Mouse (Mus musculus): ENCODE measurements at regions not wholly inside any gene's neighbourhood (a gene's known extent, or its start where the extent isn't known, plus 50 kb on each side); places are given as distances from the start of the nearest gene placed in this dataset.
A peak's percentile ranks its signal among the peaks of the same experiment; 100 is the strongest.

DNA sequence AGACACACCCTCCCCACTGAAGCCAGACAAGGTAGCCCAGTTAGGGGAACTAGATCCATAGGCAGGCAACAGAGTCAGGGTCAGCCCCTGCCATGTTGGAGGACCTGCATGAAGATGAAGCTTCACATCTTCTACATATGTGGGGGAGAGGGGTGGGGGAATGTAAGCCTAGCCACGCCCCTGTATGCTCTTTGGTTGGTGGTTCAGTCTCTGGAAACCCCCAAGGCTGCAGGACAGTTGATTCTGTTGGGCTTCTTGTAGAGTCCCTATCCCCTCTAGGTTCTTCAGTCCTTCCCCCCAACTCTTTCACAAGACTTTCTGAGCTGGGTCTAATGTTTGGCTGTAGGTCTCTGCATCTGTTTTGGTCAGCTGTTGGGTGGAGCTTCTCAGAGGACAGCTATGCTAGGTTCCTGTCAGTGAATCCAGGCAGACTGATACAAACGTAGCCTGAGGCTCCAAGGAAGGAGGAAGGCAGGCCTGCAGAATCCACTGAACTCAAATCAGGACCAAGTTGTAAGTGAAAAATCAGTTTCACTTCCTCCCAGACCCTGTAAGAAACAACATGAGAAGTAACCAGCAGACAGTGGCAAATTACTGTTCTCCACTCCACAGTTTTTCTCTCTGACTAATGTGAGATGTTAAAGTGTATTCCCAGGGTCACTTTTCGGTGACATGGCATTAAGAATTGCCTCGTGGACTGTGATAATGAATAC lies 476.9 kb downstream of the Arl4a start:
- Histone ChIP-seq H3K36me3 (ENCODE audit: control insufficient read depth, insufficient read depth, low read length, poor library complexity, severe bottlenecking) (no peaks in the 10 kb centered on the region), H3K27me3 (ENCODE audit: control insufficient read depth, insufficient read depth, low read length, poor library complexity, severe bottlenecking) (no peaks in the 10 kb centered on the region)
- peak; percentile 3 for DNase-seq (ENCODE audit: low read depth, low spot score)

GRCm38 (mm10) chr12:39558491-39558890 lies 479.3 kb downstream of the Arl4a start:
- Histone ChIP-seq H3K36me3 (ENCODE audit: control insufficient read depth, insufficient read depth, low read length, poor library complexity, severe bottlenecking) (no peaks in the 10 kb centered on the region), H3K27me3 (ENCODE audit: control insufficient read depth, insufficient read depth, low read length, poor library complexity, severe bottlenecking) (no peaks in the 10 kb centered on the region)
- peak; percentile 47 for DNase-seq (ENCODE audit: low read depth, low spot score)

GRCm38 (mm10) chr12:39536326-39536725 lies 501.5 kb downstream of the Arl4a start:
- Histone ChIP-seq H3K36me3 (ENCODE audit: control insufficient read depth, insufficient read depth, low read length, poor library complexity, severe bottlenecking) (no peaks in the 10 kb centered on the region), H3K27me3 (ENCODE audit: control insufficient read depth, insufficient read depth, low read length, poor library complexity, severe bottlenecking) (no peaks in the 10 kb centered on the region)
- no peak for DNase-seq (ENCODE audit: low read depth, low spot score)

- Histone ChIP-seq H3K27me3 (ENCODE audit: control insufficient read depth, insufficient read depth, low read length, poor library complexity, severe bottlenecking) (no peaks in the 10 kb centered on the region), H3K36me3 (ENCODE audit: control insufficient read depth, insufficient read depth, low read length, poor library complexity, severe bottlenecking) (no peaks in the 10 kb centered on the region)
- DNase-seq (ENCODE audit: low read depth, low spot score): no peak
These were observed 509.7 kb downstream of the Arl4a start for GRCm38 (mm10) chr12:39528121-39528520.

GRCm38 (mm10) chr12:39527216-39527600 lies 510.6 kb downstream of the Arl4a start:
- Histone ChIP-seq H3K36me3 (ENCODE audit: control insufficient read depth, insufficient read depth, low read length, poor library complexity, severe bottlenecking) (no peaks in the 10 kb centered on the region), H3K27me3 (ENCODE audit: control insufficient read depth, insufficient read depth, low read length, poor library complexity, severe bottlenecking) (no peaks in the 10 kb centered on the region)
- no peak for DNase-seq (ENCODE audit: low read depth, low spot score)

DNA sequence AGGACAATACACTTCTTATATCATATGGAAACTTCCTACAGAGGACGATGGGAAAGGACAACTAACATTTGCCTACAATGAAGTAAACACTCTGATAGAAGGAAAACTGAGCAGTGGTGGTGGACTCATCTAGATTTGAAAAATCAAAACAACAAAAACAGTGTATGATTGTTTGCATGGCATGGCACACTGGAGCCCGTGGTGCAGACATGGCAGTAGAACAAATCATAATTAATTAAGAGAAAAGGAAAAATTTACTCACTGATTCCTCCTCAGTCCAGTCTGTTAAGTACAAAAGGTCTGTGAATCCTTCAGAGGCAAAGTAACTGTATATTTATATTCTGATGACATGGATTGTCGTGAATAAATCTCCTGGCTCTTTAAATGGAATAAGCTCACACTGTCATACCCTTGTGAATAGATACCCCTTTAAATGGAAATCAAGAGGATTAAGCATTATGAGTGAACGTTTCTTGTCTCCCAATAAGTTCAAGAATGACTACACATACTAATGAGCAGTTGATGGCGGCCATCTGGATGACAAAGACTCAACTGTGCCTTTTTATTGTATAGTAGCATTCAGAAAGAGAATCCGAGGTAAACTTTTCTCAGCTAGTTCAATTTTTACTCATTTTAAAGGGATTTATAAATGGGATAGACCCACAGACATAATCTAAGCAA lies 511.1 kb downstream of the Arl4a start:
- DNase-seq (ENCODE audit: low read depth, low spot score): no peak
- no peaks in the 10 kb centered on the region for H3K27me3 ChIP-seq (ENCODE audit: control insufficient read depth, insufficient read depth, low read length, poor library complexity, severe bottlenecking)

GRCm38 (mm10) chr12:39515690-39516089 lies 522.1 kb downstream of the Arl4a start:
- no peak for DNase-seq (ENCODE audit: low read depth, low spot score)
- H3K36me3 ChIP-seq (ENCODE audit: control insufficient read depth, insufficient read depth, low read length, poor library complexity, severe bottlenecking): no peaks in the 10 kb centered on the region
- no peaks in the 10 kb centered on the region for H3K27me3 ChIP-seq (ENCODE audit: control insufficient read depth, insufficient read depth, low read length, poor library complexity, severe bottlenecking)

More for the DNA sequence above, 511.1 kb downstream of the Arl4a start:
- no peaks in the 10 kb centered on the region for H3K36me3 ChIP-seq (ENCODE audit: control insufficient read depth, insufficient read depth, low read length, poor library complexity, severe bottlenecking)

- Histone ChIP-seq H3K27me3 (ENCODE audit: control insufficient read depth, insufficient read depth, low read length, poor library complexity, severe bottlenecking) (no peaks in the 10 kb centered on the region), H3K36me3 (ENCODE audit: control insufficient read depth, insufficient read depth, low read length, poor library complexity, severe bottlenecking) (no peaks in the 10 kb centered on the region)
- no peak for DNase-seq (ENCODE audit: low read depth, low spot score)
These were observed 527.0 kb downstream of the Arl4a start for GRCm38 (mm10) chr12:39510855-39511254.

DNA sequence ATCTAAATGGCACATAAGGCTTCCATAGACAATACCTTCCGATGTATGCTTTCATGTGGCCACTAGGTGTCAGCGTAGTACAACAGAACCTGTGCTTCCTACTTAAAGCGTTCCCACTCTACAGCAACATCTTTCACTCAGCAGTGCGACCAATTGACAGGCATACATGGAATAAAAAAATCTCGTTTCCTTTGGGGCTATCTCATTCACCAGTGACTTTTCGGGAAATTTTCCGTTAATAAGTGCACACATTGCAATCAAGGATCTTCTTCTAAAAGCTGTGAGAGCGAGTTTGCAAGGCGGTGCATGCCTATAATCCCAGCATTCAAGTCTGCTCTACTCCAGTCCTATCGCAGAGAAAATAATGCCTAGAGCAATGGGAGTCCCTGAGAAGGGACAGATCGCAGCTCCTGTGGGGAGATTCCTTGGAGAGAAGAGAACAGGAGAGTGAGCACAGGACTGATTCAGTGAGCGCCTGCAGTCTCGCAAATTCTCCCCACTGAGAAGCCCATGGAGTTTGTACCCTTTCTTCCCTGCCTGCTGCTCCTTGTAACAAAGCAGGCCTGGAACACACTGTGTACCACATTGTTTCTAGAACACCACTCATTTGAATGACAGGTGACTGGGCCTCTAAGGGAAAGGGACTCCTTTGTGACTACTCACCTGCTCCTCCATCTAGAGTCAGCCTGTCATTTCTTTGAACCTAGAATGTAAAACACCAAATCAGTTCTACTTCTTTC lies 527.6 kb downstream of the Arl4a start:
- no peaks in the 10 kb centered on the region for H3K27me3 ChIP-seq (ENCODE audit: control insufficient read depth, insufficient read depth, low read length, poor library complexity, severe bottlenecking)
- peak; percentile 81 for DNase-seq (ENCODE audit: low read depth, low spot score)
- H3K36me3 ChIP-seq (ENCODE audit: control insufficient read depth, insufficient read depth, low read length, poor library complexity, severe bottlenecking): no peaks in the 10 kb centered on the region

GRCm38 (mm10) chr12:39496203-39496602 lies 541.6 kb downstream of the Arl4a start:
- DNase-seq (ENCODE audit: low read depth, low spot score): peak; percentile 36
- no peaks in the 10 kb centered on the region for H3K27me3 ChIP-seq (ENCODE audit: control insufficient read depth, insufficient read depth, low read length, poor library complexity, severe bottlenecking)

GRCm38 (mm10) chr12:39493578-39494218 lies 544.1 kb downstream of the Arl4a start:
- DNase-seq (ENCODE audit: low read depth, low spot score): no peak
- no peaks in the 10 kb centered on the region for H3K36me3 ChIP-seq (ENCODE audit: control insufficient read depth, insufficient read depth, low read length, poor library complexity, severe bottlenecking)
- no peaks in the 10 kb centered on the region for H3K27me3 ChIP-seq (ENCODE audit: control insufficient read depth, insufficient read depth, low read length, poor library complexity, severe bottlenecking)

More at GRCm38 (mm10) chr12:39496203-39496602, 541.6 kb downstream of the Arl4a start:
- H3K36me3 ChIP-seq (ENCODE audit: control insufficient read depth, insufficient read depth, low read length, poor library complexity, severe bottlenecking): no peaks in the 10 kb centered on the region

DNA sequence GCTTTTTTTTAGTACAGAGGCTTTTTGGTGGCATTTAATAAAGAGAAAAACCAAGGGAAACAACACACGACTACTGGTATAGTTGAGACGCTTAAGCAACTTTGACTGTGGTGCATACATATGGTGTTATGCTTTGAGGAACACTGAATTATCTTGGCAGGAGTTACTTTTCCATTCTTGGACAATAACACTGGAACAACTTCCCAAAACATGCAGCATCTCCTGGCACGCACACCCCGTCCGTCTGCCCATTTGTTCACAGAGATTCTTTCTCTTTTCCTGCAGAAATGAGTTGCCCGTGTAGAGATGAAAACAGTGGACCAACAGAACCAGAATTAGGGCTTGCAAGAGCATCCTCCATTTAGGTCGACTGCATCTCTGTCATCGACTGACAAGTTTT lies 544.7 kb downstream of the Arl4a start:
- no peak for DNase-seq (ENCODE audit: low read depth, low spot score)
- Histone ChIP-seq H3K36me3 (ENCODE audit: control insufficient read depth, insufficient read depth, low read length, poor library complexity, severe bottlenecking) (no peaks in the 10 kb centered on the region), H3K27me3 (ENCODE audit: control insufficient read depth, insufficient read depth, low read length, poor library complexity, severe bottlenecking) (no peaks in the 10 kb centered on the region)

GRCm38 (mm10) chr12:39472984-39473383 lies 564.8 kb downstream of the Arl4a start:
- no peaks in the 10 kb centered on the region for H3K27me3 ChIP-seq (ENCODE audit: control insufficient read depth, insufficient read depth, low read length, poor library complexity, severe bottlenecking)
- DNase-seq (ENCODE audit: low read depth, low spot score): no peak
- no peaks in the 10 kb centered on the region for H3K36me3 ChIP-seq (ENCODE audit: control insufficient read depth, insufficient read depth, low read length, poor library complexity, severe bottlenecking)

All from splenic B cell, adult 2 months (primary cell).